Mouse (Mus musculus) hindbrain, postnatal 0 days (tissue): Measurements from ENCODE around the gene Apba1. TPM values are rescaled to one million over a fixed set of nuclear protein-coding genes. Genes with fewer than 3 reads are reported as not detected.

Experiments used
- ATAC-seq: fragments of 200-750 bp; cut with Nextera tagmentation; 2 replicates; pipeline ENCODE4 v1.8.0; 2017; ENCODE audit warnings: mild to moderate bottlenecking, moderate TSS enrichment, moderate library complexity
- DNase-seq: peaks from one replicate; pipeline ENCODE4 v3.0.0-alpha.2; 2015; ENCODE audit warnings: low spot score
- H3K27ac ChIP-seq: fragments of 300-500 bp; sonication (generic); 2 replicates; pipeline ENCODE4 v1.5.1; 2014; ENCODE audit warnings: mild to moderate bottlenecking
- H3K27me3 ChIP-seq: fragments of 300-500 bp; sonication (generic); 2 replicates; pipeline ENCODE4 v1.6.1; 2014; ENCODE audit warnings: low read length, mixed read lengths; ENCODE audit not compliant: insufficient read depth
- H3K36me3 ChIP-seq: fragments of 300-500 bp; sonication (generic); 2 replicates; pipeline ENCODE4 v1.6.1; 2014; ENCODE audit warnings: low read length, mixed read lengths; ENCODE audit not compliant: insufficient read depth
- H3K4me1 ChIP-seq: fragments of 300-500 bp; sonication (generic); 2 replicates; pipeline ENCODE4 v1.6.1; 2014; ENCODE audit warnings: antibody characterized with exemption, low read length, mixed read lengths; ENCODE audit not compliant: insufficient read depth
- H3K4me2 ChIP-seq: fragments of 300-500 bp; sonication (generic); 2 replicates; pipeline ENCODE4 v1.6.1; 2014; ENCODE audit warnings: low read depth, mild to moderate bottlenecking, low read length, moderate library complexity, mixed read lengths
- H3K4me3 ChIP-seq: fragments of 300-500 bp; sonication (generic); 2 replicates; pipeline ENCODE4 v1.5.1; 2014; ENCODE audit warnings: low read length
- H3K9ac ChIP-seq: fragments of 300-500 bp; sonication (generic); replicated peaks from 2 replicates; pipeline ENCODE4 v1.6.1; 2014; ENCODE audit warnings: mild to moderate bottlenecking, low read length, moderate library complexity, mixed read lengths
- H3K9me3 ChIP-seq: fragments of 300-500 bp; sonication (generic); 2 replicates; pipeline ENCODE4 v1.6.1; 2016; ENCODE audit warnings: low read length, mixed read lengths
- CTCF ChIP-seq: IDR thresholded peaks from 2 replicates; pipeline ENCODE4 v1.5.1; 2016; ENCODE audit warnings: antibody characterized with exemption, control low read depth, low read depth
- WGBS: fragments of 180-500 bp; shearing (Covaris S2); extraction: QIAGEN DNeasy Blood & Tissue Kit; methylation state at CpG from one replicate; pipeline ENCODE4 v1.1.7; 2014; 5-methylcytosine and 5-hydroxymethylcytosine counted together
- polyA plus RNA-seq: library from polyadenylated mRNA; unstranded; fragments of >200 nt; fragmentation: Nextera tagmentation; extraction: Ambion mirVana; gene quantifications from 2 replicates; pipeline ENCODE4 v1.2.1, GENCODE M21; 2015
- total RNA-seq: library from RNA; depleted of rRNA; stranded (reverse); fragments of >200 nt; gene quantifications from 2 replicates; pipeline ENCODE4 v1.2.3, GENCODE M21; 2014

The Apba1 gene
- total and polyA plus RNA-seq, 2 experiments from 2014 or later, result 15.5 to 173 TPM

GRCm38 (mm10) chr19:23964401-23964910 lies 205.8 kb downstream of the Apba1 start:
- TF ChIP-seq CTCF, result no peak
- no peak overlapping the region for H3K4me2 ChIP-seq
- H3K4me1 ChIP-seq, result peaks cover 3% of the 10 kb centered on the region; the same call in 1 of the 2 replicates
- H3K27ac ChIP-seq, result no peak overlapping the region
- H3K36me3 ChIP-seq, result no peaks in the 10 kb centered on the region
- DNase-seq (no peak), ATAC-seq (no peak)
- H3K9me3 ChIP-seq, result no peaks in the 10 kb centered on the region
- H3K4me3 ChIP-seq, result no peak overlapping the region
- H3K27me3 ChIP-seq, result no peaks in the 10 kb centered on the region
- no peak overlapping the region for H3K9ac ChIP-seq
- 59% methylated on average over 10 of the region's 10 CpGs for WGBS

GRCm38 (mm10) chr19:23966376-23966775 lies 207.7 kb downstream of the Apba1 start:
- no peak overlapping the region for H3K27ac ChIP-seq
- DNase-seq (no peak), ATAC-seq (no peak)
- no peaks in the 10 kb centered on the region for H3K36me3 ChIP-seq
- WGBS, result 95% methylated on average over 9 of the region's 9 CpGs
- no peaks in the 10 kb centered on the region; the same call in 1 of the 2 replicates for H3K4me1 ChIP-seq
- no peak overlapping the region for H3K4me3 ChIP-seq
- no peaks in the 10 kb centered on the region for H3K9me3 ChIP-seq
- no peak overlapping the region for H3K4me2 ChIP-seq
- no peaks in the 10 kb centered on the region for H3K27me3 ChIP-seq
- H3K9ac ChIP-seq, result no peak overlapping the region
- TF ChIP-seq CTCF, result no peak

- ATAC-seq, result no peak
- no peaks in the 10 kb centered on the region for H3K9me3 ChIP-seq
- no peak overlapping the region for H3K9ac ChIP-seq
- no peak overlapping the region for H3K4me3 ChIP-seq
- no peaks in the 10 kb centered on the region; the same call in 1 of the 2 replicates for H3K4me1 ChIP-seq
- peak; percentile 35 for DNase-seq
- 50% methylated on average over 2 of the region's 2 CpGs for WGBS
- peak overlapping the region; percentile 26; the same call in 1 of the 2 replicates for H3K27ac ChIP-seq
- no peaks in the 10 kb centered on the region for H3K36me3 ChIP-seq
- H3K4me2 ChIP-seq, result no peak overlapping the region
- no peak for TF ChIP-seq CTCF
- no peaks in the 10 kb centered on the region for H3K27me3 ChIP-seq
Measured at GRCm38 (mm10) chr19:23967156-23967555, 208.5 kb downstream of the Apba1 start.

- WGBS, result 57% methylated on average over 5 of the region's 5 CpGs
- ATAC-seq, result no peak
Measured at GRCm38 (mm10) chr19:23968125-23968861, 209.6 kb downstream of the Apba1 start.

DNA sequence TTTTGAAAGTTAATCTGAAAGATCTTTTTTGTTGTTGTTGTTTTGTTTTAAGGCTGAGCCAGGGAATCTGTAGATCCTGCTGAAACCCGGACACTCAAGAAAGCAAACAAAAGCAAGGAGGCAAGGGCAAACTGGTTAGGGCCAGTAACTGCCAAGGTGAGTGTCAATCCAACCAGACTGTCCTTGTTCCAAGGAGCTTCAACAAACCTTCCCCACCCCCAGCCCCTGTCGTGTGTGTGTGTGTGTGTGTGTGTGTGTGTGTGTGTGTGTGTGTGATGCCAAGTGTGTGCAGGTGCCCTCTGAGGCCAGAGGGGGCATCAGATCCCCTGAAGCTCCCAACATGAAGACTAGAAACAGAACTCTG lies 210.2 kb downstream of the Apba1 start:
- Histone ChIP-seq H3K4me3 (no peak overlapping the region), H3K9me3 (no peaks in the 10 kb centered on the region), H3K27me3 (no peaks in the 10 kb centered on the region), H3K4me1 (peaks cover 7% of the 10 kb centered on the region; the same call in 1 of the 2 replicates), H3K27ac (no peak overlapping the region), H3K9ac (no peak overlapping the region), H3K36me3 (no peaks in the 10 kb centered on the region), H3K4me2 (no peak overlapping the region)
- no peak for TF ChIP-seq CTCF
- ATAC-seq (no peak), DNase-seq (no peak)
- WGBS, result 73% methylated on average over 2 of the region's 2 CpGs

More at GRCm38 (mm10) chr19:23968125-23968861, 209.6 kb downstream of the Apba1 start:
- H3K27me3 ChIP-seq, result no peaks in the 10 kb centered on the region
- H3K4me3 ChIP-seq, result no peak overlapping the region
- no peak for DNase-seq
- TF ChIP-seq CTCF, result no peak
- peaks cover 5% of the 10 kb centered on the region; the same call in 1 of the 2 replicates for H3K4me1 ChIP-seq
- no peak overlapping the region for H3K9ac ChIP-seq
- no peaks in the 10 kb centered on the region for H3K36me3 ChIP-seq
- no peaks in the 10 kb centered on the region for H3K9me3 ChIP-seq
- H3K4me2 ChIP-seq, result no peak overlapping the region
- H3K27ac ChIP-seq, result no peak overlapping the region

DNA sequence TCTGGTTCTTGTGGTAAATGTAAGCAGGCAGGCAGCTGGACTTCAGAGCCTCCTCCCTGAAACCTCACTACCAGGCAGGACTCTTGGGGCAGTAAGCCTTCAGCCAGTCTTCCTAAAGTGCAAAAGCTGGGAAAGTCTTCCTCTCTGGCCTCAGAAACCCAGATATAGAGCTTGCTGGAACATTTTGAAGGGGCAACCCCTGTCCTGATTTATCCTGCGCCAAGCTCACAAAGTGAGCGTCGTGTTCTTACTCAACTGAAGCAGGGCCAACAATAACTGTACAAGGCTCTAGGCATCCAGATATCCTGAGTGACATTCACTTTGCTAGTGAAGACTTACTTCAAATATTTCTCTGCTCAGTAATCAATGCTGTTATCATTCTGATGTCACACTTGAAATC lies 211.7 kb downstream of the Apba1 start:
- no peaks in the 10 kb centered on the region for H3K27me3 ChIP-seq
- WGBS, result 90% methylated on average over 3 of the region's 3 CpGs
- no peak for TF ChIP-seq CTCF

GRCm38 (mm10) chr19:23971391-23971790 lies 212.7 kb downstream of the Apba1 start:
- H3K4me1 ChIP-seq, result peaks cover 7% of the 10 kb centered on the region; the same call in 1 of the 2 replicates
- no peaks in the 10 kb centered on the region for H3K9me3 ChIP-seq
- DNase-seq, result no peak
- no peak overlapping the region for H3K4me2 ChIP-seq
- no peak for TF ChIP-seq CTCF
- no peak overlapping the region for H3K9ac ChIP-seq
- no peaks in the 10 kb centered on the region for H3K36me3 ChIP-seq
- H3K4me3 ChIP-seq, result no peak overlapping the region
- 96% methylated on average over 7 of the region's 7 CpGs for WGBS
- ATAC-seq, result no peak
- no peak overlapping the region for H3K27ac ChIP-seq
- H3K27me3 ChIP-seq, result no peaks in the 10 kb centered on the region

More for the DNA sequence above, 211.7 kb downstream of the Apba1 start:
- no peak for DNase-seq
- Histone ChIP-seq H3K4me3 (no peak overlapping the region), H3K27ac (no peak overlapping the region), H3K36me3 (no peaks in the 10 kb centered on the region), H3K9ac (no peak overlapping the region), H3K9me3 (no peaks in the 10 kb centered on the region), H3K4me1 (peaks cover 7% of the 10 kb centered on the region; the same call in 1 of the 2 replicates), H3K4me2 (no peak overlapping the region)
- no peak for ATAC-seq
